Mouse (Mus musculus): ENCODE results near the gene Ankrd13a. TPM values are rescaled to one million over a fixed set of nuclear protein-coding genes. Genes with fewer than 3 reads are reported as not detected.

Gene Ankrd13a
- polyA plus RNA-seq, 1 experiment from 2014 or later, result 35.8 TPM

GRCm38 (mm10) chr5:114771796-114772195 is 2.7 kb upstream of the Ankrd13a start:
- H3K9me3 ChIP-seq, result no peaks in the 10 kb centered on the region
- WGBS, result 74% methylated on average over 8 of the region's 8 CpGs
- H3K4me2 ChIP-seq, result peak overlapping the region; percentile 75
- no peak overlapping the region for H3K9ac ChIP-seq
- H3K27ac ChIP-seq (replicated peaks), result 0 out of 2 replicates have a peak overlapping the region, but pooled peaks have one; percentile 8
- H3K4me1 ChIP-seq (replicated peaks), result peaks cover 42% of the 10 kb centered on the region
- ATAC-seq (ENCODE audit: low FRiP score, low read depth), result no peak
- H3K27me3 ChIP-seq, result no peaks in the 10 kb centered on the region
- no peaks in the 10 kb centered on the region for H3K36me3 ChIP-seq
- H3K4me3 ChIP-seq, result peak overlapping the region; percentile 98

- Histone ChIP-seq H3K4me1 (replicated peaks) (peaks cover 50% of the 10 kb centered on the region), H3K4me3 (peak overlapping the region; percentile 98), H3K9ac (peak overlapping the region; percentile 82), H3K27ac (replicated peaks) (peak overlapping the region; percentile 99), H3K4me2 (peak overlapping the region; percentile 75), H3K9me3 (no peaks in the 10 kb centered on the region), H3K27me3 (no peaks in the 10 kb centered on the region), H3K36me3 (no peaks in the 10 kb centered on the region)
- 2% methylated on average over 38 of the region's 57 CpGs for WGBS
- peak; percentile 32 for ATAC-seq (ENCODE audit: low FRiP score, low read depth)
Observed at GRCm38 (mm10) chr5:114772456-114773203, 1.8 kb upstream of the Ankrd13a start.

- no peaks in the 10 kb centered on the region for H3K27me3 ChIP-seq
- no peaks in the 10 kb centered on the region for H3K36me3 ChIP-seq
- H3K4me3 ChIP-seq, result peak overlapping the region; percentile 98
- H3K9me3 ChIP-seq, result no peaks in the 10 kb centered on the region
- peak overlapping the region; percentile 75 for H3K4me2 ChIP-seq
- H3K9ac ChIP-seq, result peak overlapping the region; percentile 100
- ATAC-seq (ENCODE audit: low FRiP score, low read depth), result peak; percentile 81
- H3K4me1 ChIP-seq (replicated peaks), result peaks cover 56% of the 10 kb centered on the region
- peak overlapping the region; percentile 99 for H3K27ac ChIP-seq (replicated peaks)
- WGBS, result under 1% methylated on average over 48 of the region's 52 CpGs
Observed at GRCm38 (mm10) chr5:114773211-114773710, 1.2 kb upstream of the Ankrd13a start.

GRCm38 (mm10) chr5:114773780-114774179 is 697 bp upstream of the Ankrd13a start:
- Histone ChIP-seq H3K9me3 (no peaks in the 10 kb centered on the region), H3K27me3 (no peaks in the 10 kb centered on the region), H3K27ac (replicated peaks) (peak overlapping the region; percentile 99), H3K4me2 (peak overlapping the region; percentile 75), H3K4me3 (peak overlapping the region; percentile 98), H3K9ac (peak overlapping the region; percentile 100), H3K4me1 (replicated peaks) (peaks cover 57% of the 10 kb centered on the region), H3K36me3 (no peaks in the 10 kb centered on the region)
- ATAC-seq (ENCODE audit: low FRiP score, low read depth), result peak; percentile 24; the same call in 1 of the 2 replicates
- WGBS, result 1% methylated on average over 11 of the region's 11 CpGs

- Histone ChIP-seq H3K4me3 (peak within 1 kb of the TSS; percentile 98), H3K9ac (peak within 1 kb of the TSS; percentile 100), H3K4me2 (peak within 1 kb of the TSS; percentile 75), H3K27me3 (no peaks in the 10 kb centered on the region), H3K9me3 (no peaks in the 10 kb centered on the region), H3K27ac (replicated peaks) (peak within 1 kb of the TSS; percentile 99), H3K4me1 (replicated peaks) (peaks cover 59% of the 10 kb centered on the region), H3K36me3 (no peaks in the 10 kb centered on the region)
- WGBS, result under 1% methylated on average over 60 of the region's 63 CpGs
- ATAC-seq (ENCODE audit: low FRiP score, low read depth), result peak; percentile 4
Observed at GRCm38 (mm10) chr5:114775056-114775979, 841 bp downstream of the Ankrd13a start, which contains the start of gene Git2. Gene Git2, minus strand, starts transcription at chr5:114775517.

GRCm38 (mm10) chr5:114776174-114776573 is 1.7 kb downstream of the Ankrd13a start:
- no peaks in the 10 kb centered on the region for H3K36me3 ChIP-seq
- H3K4me3 ChIP-seq, result peak overlapping the region; percentile 98
- 0 out of 2 replicates have a peak overlapping the region, but pooled peaks have one; percentile 99 for H3K27ac ChIP-seq (replicated peaks)
- 49% methylated on average over 7 of the region's 7 CpGs for WGBS
- ATAC-seq (ENCODE audit: low FRiP score, low read depth), result no peak
- H3K4me1 ChIP-seq (replicated peaks), result peaks cover 56% of the 10 kb centered on the region
- H3K9me3 ChIP-seq, result no peaks in the 10 kb centered on the region
- peak overlapping the region; percentile 100 for H3K9ac ChIP-seq
- peak overlapping the region; percentile 75 for H3K4me2 ChIP-seq
- no peaks in the 10 kb centered on the region for H3K27me3 ChIP-seq

GRCm38 (mm10) chr5:114779956-114780489 is 5.5 kb downstream of the Ankrd13a start:
- ATAC-seq (ENCODE audit: low FRiP score, low read depth), result no peak
- Histone ChIP-seq H3K27ac (replicated peaks) (no peak overlapping the region), H3K4me3 (no peak overlapping the region), H3K4me2 (no peak overlapping the region), H3K4me1 (replicated peaks) (peaks cover 51% of the 10 kb centered on the region), H3K27me3 (no peaks in the 10 kb centered on the region), H3K36me3 (no peaks in the 10 kb centered on the region), H3K9me3 (no peaks in the 10 kb centered on the region), H3K9ac (no peak overlapping the region)
- 81% methylated on average over 7 of the region's 7 CpGs for WGBS

GRCm38 (mm10) chr5:114780912-114781311 is 6.4 kb downstream of the Ankrd13a start:
- no peaks in the 10 kb centered on the region for H3K27me3 ChIP-seq
- WGBS, result 89% methylated on average over 7 of the region's 7 CpGs
- H3K9ac ChIP-seq, result no peak overlapping the region
- no peak overlapping the region for H3K27ac ChIP-seq (replicated peaks)
- no peaks in the 10 kb centered on the region for H3K36me3 ChIP-seq
- no peak overlapping the region for H3K4me2 ChIP-seq
- no peak for ATAC-seq (ENCODE audit: low FRiP score, low read depth)
- H3K4me1 ChIP-seq (replicated peaks), result peaks cover 48% of the 10 kb centered on the region
- no peak overlapping the region for H3K4me3 ChIP-seq
- H3K9me3 ChIP-seq, result no peaks in the 10 kb centered on the region

GRCm38 (mm10) chr5:114782991-114783390 is 8.5 kb downstream of the Ankrd13a start:
- peaks cover 28% of the 10 kb centered on the region for H3K4me1 ChIP-seq (replicated peaks)
- ATAC-seq (ENCODE audit: low FRiP score, low read depth), result no peak
- H3K27me3 ChIP-seq, result no peaks in the 10 kb centered on the region
- H3K27ac ChIP-seq (replicated peaks), result no peak overlapping the region
- peaks cover 7% of the 10 kb centered on the region for H3K36me3 ChIP-seq
- H3K9me3 ChIP-seq, result no peaks in the 10 kb centered on the region
- H3K4me3 ChIP-seq, result no peak overlapping the region
- H3K4me2 ChIP-seq, result no peak overlapping the region
- 86% methylated on average over 9 of the region's 9 CpGs for WGBS
- H3K9ac ChIP-seq, result no peak overlapping the region

GRCm38 (mm10) chr5:114783405-114784163 is 9.1 kb downstream of the Ankrd13a start:
- Histone ChIP-seq H3K9me3 (no peaks in the 10 kb centered on the region), H3K4me1 (replicated peaks) (peaks cover 23% of the 10 kb centered on the region), H3K4me3 (no peak overlapping the region), H3K36me3 (peaks cover 7% of the 10 kb centered on the region), H3K27ac (replicated peaks) (no peak overlapping the region), H3K4me2 (no peak overlapping the region), H3K27me3 (no peaks in the 10 kb centered on the region), H3K9ac (no peak overlapping the region)
- ATAC-seq (ENCODE audit: low FRiP score, low read depth), result no peak
- WGBS, result 86% methylated on average over 12 of the region's 12 CpGs

- 81% methylated on average over 16 of the region's 16 CpGs for WGBS
Observed at GRCm38 (mm10) chr5:114784622-114785165, 10.2 kb downstream of the Ankrd13a start.

More at GRCm38 (mm10) chr5:114784622-114785165, 10.2 kb downstream of the Ankrd13a start:
- no peak overlapping the region for H3K9ac ChIP-seq
- H3K27ac ChIP-seq (replicated peaks), result peak overlapping the region; percentile 25
- ATAC-seq (ENCODE audit: low FRiP score, low read depth), result no peak
- H3K36me3 ChIP-seq, result peaks cover 18% of the 10 kb centered on the region
- peaks cover 20% of the 10 kb centered on the region for H3K4me1 ChIP-seq (replicated peaks)
- H3K4me3 ChIP-seq, result no peak overlapping the region
- H3K27me3 ChIP-seq, result no peaks in the 10 kb centered on the region
- H3K4me2 ChIP-seq, result no peak overlapping the region
- H3K9me3 ChIP-seq, result no peaks in the 10 kb centered on the region
